Mouse (Mus musculus) lung, adult 2 months (tissue): ENCODE data around the gene Kars.

Source experiments
- CTCF ChIP-seq: fragments of 200-500 bp; IDR thresholded peaks from 2 replicates; pipeline ENCODE4 v1.5.1; 2011; ENCODE audit warnings: mild to moderate bottlenecking, low read length, control low read depth; ENCODE audit not compliant: insufficient read depth
- POLR2A ChIP-seq: fragments of 200-500 bp; IDR thresholded peaks from 2 replicates; pipeline ENCODE4 v1.6.1; 2011; ENCODE audit warnings: low read depth, mild to moderate bottlenecking, control low read depth, low read length, borderline replicate concordance; ENCODE audit errors: extremely low read depth

DNA sequence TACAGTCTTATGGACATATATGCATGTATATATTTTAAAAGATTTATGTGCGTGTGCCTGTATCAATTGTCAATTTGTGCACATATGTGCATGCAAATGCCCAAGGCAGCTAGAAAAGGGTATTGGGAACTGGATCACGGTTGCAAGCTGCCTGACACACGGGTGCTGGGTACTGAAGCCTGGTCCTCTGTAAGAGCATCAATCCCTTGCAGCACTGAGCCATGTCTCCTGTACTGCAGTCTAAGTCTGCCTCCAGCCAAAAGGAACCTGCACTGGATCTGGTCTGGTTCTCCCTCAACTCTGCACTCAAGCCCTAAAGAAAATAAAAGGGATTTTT, 18.5 kb downstream of the Kars start:
- TF ChIP-seq CTCF, result no peak
- TF ChIP-seq POLR2A, result no peak
